Mouse (Mus musculus) liver, embryonic 11.5 days (tissue): Measurements from ENCODE around the gene Taf8. TPM values are rescaled to one million over a fixed set of nuclear protein-coding genes. Genes with fewer than 3 reads are reported as not detected.

Experiments
- ATAC-seq: fragments of 200-750 bp; cut with Nextera tagmentation; replicated peaks from 2 replicates; pipeline ENCODE4 v1.8.0; 2017; ENCODE audit warnings: moderate number of reproducible peaks, mild to moderate bottlenecking, moderate TSS enrichment, moderate library complexity; ENCODE audit not compliant: low FRiP score
- DNase-seq: peaks from one replicate; pipeline ENCODE4 v3.0.0-alpha.2; 2017; ENCODE audit warnings: low spot score
- H3K27ac ChIP-seq: fragments of 300-500 bp; sonication (generic); 2 replicates; pipeline ENCODE4 v1.5.1; 2014; ENCODE audit warnings: mild to moderate bottlenecking, low read depth, low read length, control low read depth
- H3K27me3 ChIP-seq: fragments of 300-500 bp; sonication (generic); replicated peaks from 2 replicates; pipeline ENCODE4 v1.6.1; 2014; ENCODE audit warnings: low read length, mixed read lengths; ENCODE audit not compliant: control insufficient read depth, insufficient read depth
- H3K36me3 ChIP-seq: fragments of 300-500 bp; sonication (generic); 2 replicates; pipeline ENCODE4 v1.6.1; 2014; ENCODE audit warnings: mild to moderate bottlenecking, low read length, moderate library complexity, mixed read lengths; ENCODE audit not compliant: control insufficient read depth, insufficient read depth
- H3K4me1 ChIP-seq: fragments of 300-500 bp; sonication (generic); replicated peaks from 2 replicates; pipeline ENCODE4 v1.6.1; 2014; ENCODE audit warnings: low read length, mixed read lengths; ENCODE audit not compliant: control insufficient read depth, insufficient read depth
- H3K4me2 ChIP-seq: fragments of 300-500 bp; sonication (generic); 2 replicates; pipeline ENCODE4 v1.6.1; 2014; ENCODE audit warnings: mild to moderate bottlenecking, control low read depth, moderate library complexity
- H3K4me3 ChIP-seq: fragments of 300-500 bp; sonication (generic); 2 replicates; pipeline ENCODE4 v1.5.1; 2014; ENCODE audit warnings: low read depth, low read length, control low read depth
- H3K9ac ChIP-seq: fragments of 300-500 bp; sonication (generic); 2 replicates; pipeline ENCODE4 v1.6.1; 2014; ENCODE audit warnings: low read depth, low read length, control low read depth
- H3K9me3 ChIP-seq: fragments of 300-500 bp; sonication (generic); 2 replicates; pipeline ENCODE4 v1.6.1; 2016; ENCODE audit warnings: low read length, inconsistent platforms, mixed read lengths; ENCODE audit not compliant: control insufficient read depth
- WGBS: fragments of 180-500 bp; shearing (Covaris S2); extraction: QIAGEN DNeasy Blood & Tissue Kit; methylation state at CpG from one replicate; pipeline ENCODE4 v1.1.7; 2014; 5-methylcytosine and 5-hydroxymethylcytosine counted together
- polyA plus RNA-seq: library from polyadenylated mRNA; unstranded; fragments of >200 nt; fragmentation: Nextera tagmentation; extraction: Ambion mirVana; gene quantifications from 2 replicates; pipeline ENCODE4 v1.2.1, GENCODE M21; 2014

Gene Taf8
- polyA plus RNA-seq, 1 experiment from 2014 or later, result 20.7 TPM

GRCm38 (mm10) chr17:47472435-47473350 lies 29.4 kb downstream of the Taf8 start:
- H3K9me3 ChIP-seq, result no peaks in the 10 kb centered on the region
- no peak for DNase-seq
- WGBS, result 31% methylated on average over 15 of the region's 15 CpGs
- no peak overlapping the region for H3K9ac ChIP-seq
- H3K4me3 ChIP-seq, result no peak overlapping the region
- ATAC-seq, result no peak
- no peak overlapping the region for H3K27ac ChIP-seq
- H3K4me1 ChIP-seq, result peaks cover 12% of the 10 kb centered on the region
- H3K27me3 ChIP-seq, result peaks cover 22% of the 10 kb centered on the region
- no peak overlapping the region for H3K4me2 ChIP-seq
- no peaks in the 10 kb centered on the region for H3K36me3 ChIP-seq

DNA sequence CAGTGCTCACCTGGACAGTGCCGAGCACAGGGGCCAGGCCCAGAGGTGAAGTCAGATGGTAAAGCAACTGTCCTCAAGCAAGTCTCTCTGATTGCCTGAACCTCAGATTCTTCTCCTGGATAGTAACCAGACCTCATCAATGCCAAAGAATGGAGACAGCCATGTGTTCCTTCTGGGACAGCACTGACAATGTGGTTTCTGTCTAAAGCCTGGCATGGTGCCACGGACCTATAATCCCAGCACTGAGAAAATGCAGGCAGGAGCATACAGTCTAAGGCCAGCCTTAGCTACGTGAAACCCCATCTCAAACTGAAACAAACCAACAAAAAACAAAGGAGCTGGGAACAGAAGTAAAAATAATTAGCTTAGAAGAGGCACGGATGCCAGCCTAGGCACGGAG lies 31.4 kb downstream of the Taf8 start:
- Histone ChIP-seq H3K4me2 (no peak overlapping the region), H3K27ac (no peak overlapping the region), H3K27me3 (peaks cover 34% of the 10 kb centered on the region), H3K4me3 (no peak overlapping the region), H3K9me3 (no peaks in the 10 kb centered on the region), H3K4me1 (peaks cover 20% of the 10 kb centered on the region), H3K36me3 (no peaks in the 10 kb centered on the region), H3K9ac (no peak overlapping the region)
- DNase-seq, result no peak
- 85% methylated on average over 5 of the region's 5 CpGs for WGBS
- ATAC-seq, result no peak

DNA sequence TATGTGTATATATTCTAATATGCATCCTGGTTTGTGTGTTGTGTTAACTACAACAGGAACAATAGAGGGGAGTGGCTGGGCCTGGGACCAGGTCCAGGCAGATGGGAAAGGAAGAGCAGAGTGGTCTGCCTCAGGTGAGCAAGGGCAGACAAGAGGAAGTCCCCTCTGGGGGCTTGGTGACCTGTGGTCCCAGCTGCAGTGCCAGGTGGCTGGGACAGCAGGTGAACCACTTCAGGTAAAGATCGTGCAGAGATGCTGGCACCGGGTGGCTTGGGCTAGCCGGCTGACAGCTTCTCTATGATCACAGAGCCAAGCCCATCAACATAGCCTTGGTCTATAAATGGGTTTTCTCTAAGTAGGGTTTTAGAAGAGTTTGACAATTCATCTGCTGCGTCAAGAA lies 32.0 kb downstream of the Taf8 start:
- Histone ChIP-seq H3K9me3 (no peaks in the 10 kb centered on the region), H3K36me3 (no peaks in the 10 kb centered on the region), H3K27ac (no peak overlapping the region; the same call in 1 of the 2 replicates), H3K9ac (no peak overlapping the region), H3K27me3 (peaks cover 40% of the 10 kb centered on the region), H3K4me3 (no peak overlapping the region), H3K4me2 (no peak overlapping the region), H3K4me1 (peaks cover 25% of the 10 kb centered on the region)
- 81% methylated on average over 4 of the region's 4 CpGs for WGBS
- ATAC-seq, result no peak
- DNase-seq, result no peak

DNA sequence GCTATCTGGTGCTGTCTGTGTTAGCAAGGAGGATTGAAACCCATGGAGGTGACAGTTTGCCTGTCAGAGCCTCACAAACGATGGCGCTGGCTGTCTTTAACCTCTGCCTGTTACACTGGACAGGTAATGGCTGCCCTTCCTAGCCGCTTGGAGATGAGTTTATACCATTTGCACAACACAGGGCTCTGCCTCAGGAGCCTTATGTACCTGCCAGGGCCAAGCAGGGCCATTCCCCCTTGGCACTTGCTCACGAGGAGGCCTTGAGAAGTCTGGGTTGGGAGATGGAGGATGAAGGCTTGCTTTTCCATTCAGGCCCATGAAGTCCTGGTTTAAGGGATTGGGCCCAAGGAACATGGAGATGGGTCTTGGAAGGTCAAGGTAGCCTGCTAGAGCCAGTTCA lies 32.5 kb downstream of the Taf8 start:
- ATAC-seq, result no peak
- 84% methylated on average over 4 of the region's 4 CpGs for WGBS
- H3K27me3 ChIP-seq, result peaks cover 43% of the 10 kb centered on the region

DNA sequence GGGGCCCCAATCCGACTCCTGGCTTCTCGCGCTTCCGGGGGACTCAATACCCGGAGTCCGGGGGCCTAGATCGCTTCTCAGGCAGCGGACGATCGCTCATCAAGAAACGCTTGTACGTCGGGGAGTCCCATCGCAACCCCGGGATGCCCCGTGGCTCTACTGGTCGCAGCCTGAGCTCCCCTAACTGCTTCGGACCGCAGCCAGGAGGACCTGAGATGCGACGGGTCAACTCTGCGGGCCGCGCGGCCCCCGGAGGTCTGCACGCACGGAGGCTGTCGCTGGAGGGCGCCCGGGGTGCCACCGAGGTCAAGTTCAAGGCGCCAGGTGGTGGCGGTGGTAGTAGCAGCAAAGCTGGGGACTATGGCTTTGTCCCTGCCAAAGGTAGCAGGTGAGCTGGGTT lies 33.6 kb downstream of the Taf8 start:
- no peak for DNase-seq
- H3K36me3 ChIP-seq, result no peaks in the 10 kb centered on the region
- 8% methylated on average over 33 of the region's 34 CpGs for WGBS
- H3K9ac ChIP-seq, result 0 out of 2 replicates have a peak overlapping the region, but pooled peaks have one; percentile 31
- peak overlapping the region; percentile 60 for H3K4me2 ChIP-seq
- ATAC-seq, result no peak
- H3K27me3 ChIP-seq, result peaks cover 43% of the 10 kb centered on the region
- H3K27ac ChIP-seq, result no peak overlapping the region
- peaks cover 30% of the 10 kb centered on the region for H3K4me1 ChIP-seq
- no peaks in the 10 kb centered on the region for H3K9me3 ChIP-seq
- H3K4me3 ChIP-seq, result peak overlapping the region; percentile 38

More for the DNA sequence above, 32.5 kb downstream of the Taf8 start:
- DNase-seq, result no peak
- no peaks in the 10 kb centered on the region for H3K9me3 ChIP-seq
- no peak overlapping the region for H3K4me3 ChIP-seq
- H3K9ac ChIP-seq, result no peak overlapping the region
- H3K36me3 ChIP-seq, result no peaks in the 10 kb centered on the region
- peaks cover 30% of the 10 kb centered on the region for H3K4me1 ChIP-seq
- no peak overlapping the region for H3K4me2 ChIP-seq
- H3K27ac ChIP-seq, result no peak overlapping the region

- H3K4me3 ChIP-seq, result peak overlapping the region; percentile 38
- peaks cover 27% of the 10 kb centered on the region for H3K4me1 ChIP-seq
- no peak for ATAC-seq
- H3K4me2 ChIP-seq, result peak overlapping the region; percentile 60
- no peaks in the 10 kb centered on the region for H3K36me3 ChIP-seq
- WGBS, result 27% methylated on average over 14 of the region's 14 CpGs
- H3K27ac ChIP-seq, result no peak overlapping the region
- no peaks in the 10 kb centered on the region for H3K9me3 ChIP-seq
- H3K9ac ChIP-seq, result 0 out of 2 replicates have a peak overlapping the region, but pooled peaks have one; percentile 31
- no peak for DNase-seq
- H3K27me3 ChIP-seq, result peaks cover 43% of the 10 kb centered on the region
These were observed 34.0 kb downstream of the Taf8 start for GRCm38 (mm10) chr17:47468063-47468462.

DNA sequence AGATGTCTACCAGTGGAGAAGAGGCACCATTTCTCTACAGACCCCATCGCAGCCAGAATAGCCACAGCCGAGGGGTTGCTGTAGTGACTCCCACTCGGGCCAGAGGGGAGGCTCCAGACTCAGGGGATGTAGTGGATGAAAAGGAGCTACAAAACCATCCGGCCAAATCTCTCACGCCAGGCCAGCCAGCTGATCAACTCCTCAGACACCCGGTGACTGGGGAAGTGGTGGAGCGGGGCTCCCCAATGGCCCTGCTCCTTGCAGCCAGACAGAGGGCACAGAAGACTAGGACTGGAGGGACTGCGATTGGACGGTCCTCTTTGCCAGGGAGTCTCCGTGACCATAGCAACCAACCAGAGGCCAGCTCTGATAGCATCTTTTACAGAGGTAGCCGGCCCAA lies 34.4 kb downstream of the Taf8 start:
- no peaks in the 10 kb centered on the region for H3K36me3 ChIP-seq
- H3K27ac ChIP-seq, result no peak overlapping the region
- H3K9me3 ChIP-seq, result no peaks in the 10 kb centered on the region
- H3K4me1 ChIP-seq, result peaks cover 25% of the 10 kb centered on the region
- DNase-seq (no peak), ATAC-seq (no peak)
- H3K9ac ChIP-seq, result no peak overlapping the region
- no peak overlapping the region for H3K4me3 ChIP-seq
- H3K4me2 ChIP-seq, result peak overlapping the region; percentile 60
- 68% methylated on average over 11 of the region's 11 CpGs for WGBS
- H3K27me3 ChIP-seq, result peaks cover 43% of the 10 kb centered on the region

DNA sequence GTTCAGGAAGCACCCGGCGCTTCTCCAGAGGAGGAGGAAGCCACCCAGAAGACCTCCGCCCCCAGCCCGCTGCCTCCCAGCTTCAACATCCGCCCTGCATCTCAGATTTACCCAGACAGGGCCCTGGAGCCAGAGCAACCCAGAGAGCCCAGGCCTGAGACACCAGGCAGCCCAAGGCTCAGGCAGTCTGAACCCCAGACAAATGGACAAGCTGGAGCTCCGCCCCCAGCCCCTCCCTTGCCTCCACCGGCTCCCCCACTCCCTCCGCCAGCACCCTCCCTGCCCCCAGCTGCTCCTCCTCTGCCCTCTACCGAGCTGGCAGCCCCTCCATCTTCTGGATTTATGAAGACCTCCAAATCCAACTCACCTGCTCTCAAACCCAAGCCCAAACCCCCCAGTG lies 35.8 kb downstream of the Taf8 start:
- Histone ChIP-seq H3K27me3 (peaks cover 39% of the 10 kb centered on the region), H3K4me3 (no peak overlapping the region), H3K4me2 (no peak overlapping the region), H3K4me1 (peaks cover 22% of the 10 kb centered on the region), H3K27ac (no peak overlapping the region), H3K9ac (no peak overlapping the region), H3K36me3 (no peaks in the 10 kb centered on the region), H3K9me3 (no peaks in the 10 kb centered on the region)
- 32% methylated on average over 9 of the region's 9 CpGs for WGBS
- no peak for ATAC-seq
- DNase-seq, result no peak

DNA sequence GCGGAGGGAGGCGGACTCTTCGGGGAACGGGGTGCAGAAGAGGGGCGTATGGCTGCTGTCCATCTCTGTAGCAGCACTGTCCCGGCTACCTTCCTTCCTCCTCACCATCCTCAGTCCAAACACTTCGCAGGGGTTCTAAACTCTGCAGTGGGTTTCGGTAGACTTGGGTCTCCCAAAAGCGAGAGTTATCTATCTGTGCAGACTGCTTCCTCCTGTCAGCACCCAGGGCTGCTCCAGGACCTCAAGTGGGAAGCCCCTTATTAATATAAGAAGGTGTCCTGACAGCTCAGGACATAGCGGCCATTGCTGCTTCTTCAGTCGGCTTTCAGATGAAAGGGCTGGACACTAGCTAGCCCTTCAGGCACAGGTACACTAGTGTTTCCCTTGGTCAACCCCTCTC lies 37.1 kb downstream of the Taf8 start:
- no peaks in the 10 kb centered on the region for H3K36me3 ChIP-seq
- 63% methylated on average over 11 of the region's 11 CpGs for WGBS
- no peaks in the 10 kb centered on the region for H3K9me3 ChIP-seq
- no peak overlapping the region for H3K27ac ChIP-seq
- H3K4me1 ChIP-seq, result peaks cover 22% of the 10 kb centered on the region
- H3K27me3 ChIP-seq, result peaks cover 39% of the 10 kb centered on the region
- DNase-seq (no peak), ATAC-seq (no peak)
- H3K9ac ChIP-seq, result no peak overlapping the region
- no peak overlapping the region; the same call in 1 of the 2 replicates for H3K4me2 ChIP-seq
- H3K4me3 ChIP-seq, result no peak overlapping the region
